Mouse (Mus musculus): Measurements from ENCODE around the gene Ppfia4.
"Not testable (repeated sequence)": the region's sequence is repeated elsewhere in the genome, so short reads cannot be mapped to it uniquely, and the experiment has no call there.

Ppfia4 gene

DNA sequence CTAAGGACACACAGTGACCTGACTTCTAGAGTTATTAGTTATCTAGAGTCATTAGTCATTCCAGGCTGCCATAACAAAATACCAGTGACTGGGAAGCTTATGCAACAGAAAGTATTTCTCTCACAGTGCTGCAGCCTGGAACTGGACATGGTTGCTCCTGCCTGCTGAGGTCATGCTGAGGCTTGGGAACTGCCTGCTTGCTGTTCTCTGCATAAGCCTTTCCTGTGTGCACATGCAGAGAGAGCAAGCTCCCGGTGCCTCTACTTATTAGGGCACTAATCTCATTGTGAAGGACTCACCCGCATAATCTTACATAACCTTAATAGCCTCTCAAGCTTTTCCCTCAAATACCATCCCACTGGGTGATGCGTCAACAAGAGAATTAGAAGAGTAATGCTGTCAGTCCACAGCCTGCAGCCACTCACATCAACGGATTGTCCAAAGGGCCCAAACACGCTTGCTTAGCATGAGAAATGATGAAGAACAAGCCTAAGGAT is 59.9 kb downstream of the Ppfia4 start:
- no peak for DNase-seq (ENCODE audit: low spot score in 2 of 2)

GRCm38 (mm10) chr1:134270026-134270425 is 62.7 kb downstream of the Ppfia4 start:
- DNase-seq (ENCODE audit: low spot score in 2 of 2) = no peak

DNA sequence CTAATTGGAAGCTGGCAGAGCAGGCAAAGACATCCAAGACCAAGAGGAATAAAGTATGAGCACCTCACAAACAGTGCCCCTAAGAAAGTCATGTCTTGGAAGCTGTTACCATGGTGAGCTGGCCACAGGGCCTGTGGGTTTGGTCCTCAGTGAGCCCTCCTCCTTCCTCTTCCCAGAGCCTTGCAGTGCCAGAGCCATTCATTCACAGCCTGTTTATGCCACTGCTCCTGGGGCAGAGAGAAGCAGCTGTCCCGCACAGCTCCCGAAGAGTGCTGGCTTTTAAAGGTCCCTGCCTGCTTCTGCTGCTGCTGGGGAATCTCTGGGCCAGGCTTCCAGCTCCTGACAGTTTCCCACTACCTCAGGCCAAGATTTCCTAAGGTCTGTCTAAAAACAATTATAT is 66.9 kb downstream of the Ppfia4 start:
- no peak for DNase-seq (ENCODE audit: low spot score in 2 of 2)

GRCm38 (mm10) chr1:134264341-134264740 is 68.4 kb downstream of the Ppfia4 start:
- DNase-seq (ENCODE audit: low spot score in 2 of 2) = no peak

DNA sequence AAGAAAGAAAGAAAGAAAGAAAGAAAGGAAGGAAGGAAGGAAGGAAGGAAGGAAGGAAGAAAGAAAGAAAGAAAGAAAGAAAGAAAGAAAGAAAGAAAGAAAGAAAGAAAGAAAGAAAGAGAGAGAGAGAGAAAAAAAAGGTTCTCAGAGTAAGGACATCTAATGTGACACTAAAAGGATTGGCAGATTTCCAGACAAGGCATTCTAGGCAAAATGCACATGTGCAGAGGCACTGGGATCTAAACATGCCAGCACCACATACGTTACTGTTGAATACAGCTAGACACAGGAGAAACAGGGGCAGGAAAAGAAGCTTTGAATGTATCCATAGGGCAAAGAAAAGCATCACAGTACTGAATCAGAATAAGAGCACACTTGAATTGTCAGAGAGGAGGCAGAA is 83.0 kb downstream of the Ppfia4 start:
- DNase-seq (ENCODE audit: low spot score in 2 of 2) = not testable (repeated sequence)

Data from natural killer cell, adult 2 months (primary cell).